Mouse (Mus musculus): ENCODE data around the gene Pgam5.

Gene Pgam5

GRCm38 (mm10) chr5:110269141-110270101 lies at the start of gene Pgam5:
Gene Pgam5 (minus strand): TSS chr5:110269913.
- DNase-seq (ENCODE audit: low read depth in 1 of 2, low spot score in 2 of 2) = peak; percentile 57 to 76

- DNase-seq (ENCODE audit: low read depth in 1 of 2, low spot score in 2 of 2) = no peak
Measured at GRCm38 (mm10) chr5:110313127-110313526, 43.4 kb upstream of the Pgam5 start.

- no peak for DNase-seq (ENCODE audit: low read depth in 1 of 2, low spot score in 2 of 2)
Measured at GRCm38 (mm10) chr5:110308861-110309260, 39.1 kb upstream of the Pgam5 start.

- no peak for DNase-seq (ENCODE audit: low read depth in 1 of 2, low spot score in 2 of 2)
Measured at GRCm38 (mm10) chr5:110300591-110300990, 30.9 kb upstream of the Pgam5 start.

GRCm38 (mm10) chr5:110296637-110297036 lies 26.9 kb upstream of the Pgam5 start:
- DNase-seq (ENCODE audit: low read depth in 1 of 2, low spot score in 2 of 2) = no peak

GRCm38 (mm10) chr5:110291649-110292048 lies 21.9 kb upstream of the Pgam5 start:
- no peak for DNase-seq (ENCODE audit: low read depth in 1 of 2, low spot score in 2 of 2)

- no peak for DNase-seq (ENCODE audit: low read depth in 1 of 2, low spot score in 2 of 2)
Measured at GRCm38 (mm10) chr5:110287084-110287475, 17.4 kb upstream of the Pgam5 start.

DNA sequence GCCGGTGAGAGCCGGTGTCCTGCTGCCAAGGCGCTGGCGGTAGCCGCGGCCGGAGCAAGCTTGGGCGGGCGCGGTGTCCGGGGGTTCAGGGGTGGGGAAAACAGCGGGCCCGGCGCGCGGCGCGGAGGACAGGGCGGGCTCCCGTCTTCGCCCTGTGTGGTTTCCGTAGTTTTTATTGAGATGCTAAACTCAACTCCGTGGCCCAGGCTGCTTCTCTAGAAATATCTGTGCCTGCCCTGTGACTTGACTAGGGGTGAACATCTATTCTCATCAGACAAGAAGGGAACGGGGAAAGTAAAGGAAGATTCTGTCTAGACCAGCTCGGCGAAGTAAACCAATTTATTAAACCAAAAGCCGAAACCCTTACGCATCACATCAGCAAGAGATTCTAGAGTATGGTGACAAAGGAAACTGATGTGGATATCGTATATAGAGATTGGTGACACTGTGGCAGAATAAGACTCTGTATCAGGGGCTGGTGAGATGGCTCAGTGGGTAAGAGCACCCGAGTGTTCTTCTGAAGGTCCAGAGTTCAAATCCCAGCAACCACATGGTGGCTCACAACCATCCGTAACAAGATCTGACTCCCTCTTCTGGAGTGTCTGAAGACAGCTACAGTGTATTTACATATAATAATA lies 16.9 kb upstream of the Pgam5 start:
- DNase-seq (ENCODE audit: low read depth in 1 of 2, low spot score in 2 of 2) = no peak

DNA sequence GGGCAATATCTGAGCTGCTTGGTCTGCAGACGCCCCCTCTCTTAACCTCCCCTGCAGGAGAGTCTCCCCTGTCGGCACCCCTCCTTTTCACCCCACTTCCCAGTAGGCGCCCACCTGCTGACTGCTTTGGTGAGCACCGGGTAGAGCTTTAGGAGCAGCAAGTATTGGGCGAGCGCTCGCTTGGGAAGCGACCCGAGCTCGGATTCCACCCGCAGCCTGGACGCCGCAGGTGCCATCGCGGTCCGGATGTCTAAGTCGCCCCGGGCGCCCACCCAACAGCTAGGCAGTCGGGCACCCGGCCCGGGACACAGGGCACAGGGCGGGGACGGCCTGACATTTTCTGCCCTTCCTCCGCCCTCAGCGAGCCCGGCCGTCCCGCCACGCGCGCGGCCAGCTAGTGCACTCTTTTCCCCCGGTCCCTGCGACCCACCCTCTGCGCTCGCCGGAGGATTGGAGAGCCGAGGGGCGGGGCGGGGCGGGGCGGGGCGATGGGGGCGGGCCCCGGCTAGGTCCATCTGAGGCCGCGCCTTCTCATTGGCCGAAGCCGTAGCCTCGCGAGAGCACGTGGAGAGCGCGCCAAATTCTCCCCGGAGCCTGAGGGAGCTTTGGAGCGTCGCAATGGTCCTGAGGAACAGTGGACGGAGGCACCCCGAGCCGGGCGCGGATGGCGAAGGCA lies 16.2 kb upstream of the Pgam5 start, which contains the start of the genes Pxmp2 and Pole:
Gene Pxmp2, minus strand, starts transcription at position 417 of the 676 bp plus-strand sequence.
Gene Pole, plus strand, starts transcription at position 537 of the 676 bp plus-strand sequence.
- DNase-seq (ENCODE audit: low read depth in 1 of 2, low spot score in 2 of 2) = peak; percentile 66 to 77

- DNase-seq (ENCODE audit: low read depth in 1 of 2, low spot score in 2 of 2) = no peak
Measured at GRCm38 (mm10) chr5:110285156-110285555, 15.4 kb upstream of the Pgam5 start.

GRCm38 (mm10) chr5:110284536-110284935 lies 14.8 kb upstream of the Pgam5 start:
- peak; percentile 45 to 49 for DNase-seq (ENCODE audit: low read depth in 1 of 2, low spot score in 2 of 2)

DNA sequence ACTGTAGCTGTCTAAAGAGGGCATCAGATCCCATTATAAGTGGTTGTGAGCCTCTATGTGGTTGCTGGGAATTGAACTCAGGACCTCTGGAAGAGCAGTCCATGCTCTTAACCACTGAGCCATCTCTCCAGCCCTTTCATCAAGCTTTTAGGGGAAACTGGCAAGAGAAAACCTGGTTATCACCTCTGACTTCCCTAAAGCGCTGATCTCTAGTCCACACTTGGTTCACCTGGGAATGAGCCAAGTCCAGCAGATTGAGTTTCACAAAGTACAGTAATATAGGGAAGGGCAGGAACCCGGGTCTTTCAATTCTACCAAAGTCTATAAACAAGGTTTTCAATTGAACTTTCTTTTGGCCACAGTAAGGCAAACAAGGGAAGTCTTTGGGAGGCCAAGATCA lies 12.3 kb upstream of the Pgam5 start:
- DNase-seq (ENCODE audit: low read depth in 1 of 2, low spot score in 2 of 2) = no peak

DNA sequence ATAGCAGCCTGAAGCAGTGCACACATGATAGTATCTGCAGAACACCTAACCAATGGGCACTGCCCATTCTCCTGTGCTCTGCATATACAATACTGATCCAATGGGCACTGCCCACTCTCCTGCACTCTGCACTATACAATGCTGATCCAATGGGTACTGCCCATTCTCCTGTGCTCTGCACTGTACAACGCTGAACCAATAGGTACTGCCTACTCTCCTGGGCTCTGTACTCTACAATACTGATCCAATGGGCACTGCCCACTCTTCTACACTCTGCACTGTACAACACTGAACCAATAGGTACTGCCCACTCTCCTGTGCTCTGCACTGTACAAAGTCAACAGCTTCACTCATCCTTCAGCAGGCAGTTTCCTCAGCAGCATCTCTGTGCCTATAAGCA lies 7.2 kb upstream of the Pgam5 start:
- DNase-seq (ENCODE audit: low read depth in 1 of 2, low spot score in 2 of 2) = no peak

GRCm38 (mm10) chr5:110276391-110276790 lies 6.7 kb upstream of the Pgam5 start:
- DNase-seq (ENCODE audit: low read depth in 1 of 2, low spot score in 2 of 2) = no peak

GRCm38 (mm10) chr5:110274846-110275245 lies 5.1 kb upstream of the Pgam5 start:
- no peak for DNase-seq (ENCODE audit: low read depth in 1 of 2, low spot score in 2 of 2)

- DNase-seq (ENCODE audit: low read depth in 1 of 2, low spot score in 2 of 2) = no peak
Measured at GRCm38 (mm10) chr5:110274147-110274546, 4.4 kb upstream of the Pgam5 start.

DNA sequence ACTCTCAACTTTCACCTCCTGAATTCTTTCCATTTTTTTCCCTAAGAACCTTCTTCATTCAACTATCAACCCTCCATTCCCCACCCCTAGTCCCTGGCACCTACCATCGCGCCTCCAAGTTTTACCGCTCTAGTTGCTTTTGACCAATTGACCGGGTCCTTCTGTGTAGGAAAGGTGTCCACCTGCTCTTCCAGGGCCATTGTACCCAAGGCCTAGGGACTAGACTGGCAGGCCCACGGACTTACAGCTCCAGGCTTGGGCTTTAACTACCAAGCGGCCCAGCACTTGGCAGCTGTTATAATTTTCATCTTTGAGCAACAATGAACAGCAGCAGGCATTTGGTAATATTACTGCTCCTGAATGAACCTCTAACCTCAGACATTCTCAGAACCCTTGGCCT lies 529 bp upstream of the Pgam5 start:
- no peak for DNase-seq (ENCODE audit: low read depth in 1 of 2, low spot score in 2 of 2)

GRCm38 (mm10) chr5:110266941-110267340 lies 2.8 kb downstream of the Pgam5 start:
- DNase-seq (ENCODE audit: low read depth in 1 of 2, low spot score in 2 of 2) = no peak

- no peak for DNase-seq (ENCODE audit: low read depth in 1 of 2, low spot score in 2 of 2)
Measured at GRCm38 (mm10) chr5:110244091-110244490, 25.6 kb downstream of the Pgam5 start.

GRCm38 (mm10) chr5:110232346-110232745 lies 37.4 kb downstream of the Pgam5 start:
- peak in 1 of 2 experiments; percentile 15 for DNase-seq (ENCODE audit: low read depth in 1 of 2, low spot score in 2 of 2)

DNA sequence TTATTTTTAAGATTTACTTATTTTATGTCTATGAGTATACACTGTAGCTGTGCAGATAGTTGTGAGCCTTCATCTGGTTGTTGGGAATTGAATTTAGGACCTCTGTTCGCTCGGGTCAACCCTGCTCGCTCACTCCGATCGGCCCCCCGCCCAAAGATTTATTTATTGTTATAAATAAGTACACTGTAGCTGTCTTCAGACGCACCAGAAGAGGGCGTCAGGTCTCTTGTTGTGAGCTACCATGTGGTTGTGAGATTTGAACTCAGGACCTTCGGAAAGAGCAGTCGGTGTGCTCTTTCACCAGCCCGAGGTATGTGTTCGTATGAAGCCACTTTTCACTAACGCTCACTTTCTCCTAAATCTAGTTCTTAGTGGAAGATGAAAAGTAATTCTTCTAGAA lies 38.1 kb downstream of the Pgam5 start:
- DNase-seq (ENCODE audit: low read depth in 1 of 2, low spot score in 2 of 2) = no peak

All from monocyte, adult 2 months (primary cell).